Mouse (Mus musculus) embryonic fibroblast, embryonic 13.5 days (primary cell): ENCODE measurements around the gene Nupr1. TPM values are rescaled to one million over a fixed set of nuclear protein-coding genes. Genes with fewer than 3 reads are reported as not detected.
"Not testable (repeated sequence)": the region's sequence is repeated elsewhere in the genome, so short reads cannot be mapped to it uniquely, and the experiment has no call there.

Experiments
- H3K27ac ChIP-seq: 2 replicates; pipeline ENCODE4 v1.5.1; 2012; ENCODE audit warnings: low read length, control low read depth, inconsistent platforms; ENCODE audit not compliant: insufficient read depth
- H3K4me1 ChIP-seq: 2 replicates; pipeline ENCODE4 v1.6.1; 2011; ENCODE audit warnings: low read length; ENCODE audit not compliant: control insufficient read depth, insufficient read depth
- H3K4me3 ChIP-seq: 2 replicates; pipeline ENCODE4 v1.5.1; 2011; ENCODE audit warnings: mild to moderate bottlenecking, control low read depth, low read length; ENCODE audit not compliant: insufficient read depth
- CTCF ChIP-seq: IDR thresholded peaks from 2 replicates; pipeline ENCODE4 v1.5.1; 2011; ENCODE audit warnings: mild to moderate bottlenecking, control low read depth, low read length, moderate library complexity, borderline replicate concordance; ENCODE audit not compliant: insufficient read depth
- POLR2A ChIP-seq: IDR thresholded peaks from 2 replicates; pipeline ENCODE4 v1.6.1; 2011; ENCODE audit warnings: low read depth, mild to moderate bottlenecking, control low read depth, low read length, moderate library complexity
- polyA plus RNA-seq: library from polyadenylated mRNA; stranded (reverse); fragments of >200 nt; gene quantifications from 2 replicates; pipeline ENCODE4 v1.2.4, GENCODE M21; 2011; ENCODE audit warnings: low read depth; ENCODE audit not compliant: missing spikeins, insufficient read length

Gene Nupr1
- polyA plus RNA-seq, 1 experiment, result 179 TPM

DNA sequence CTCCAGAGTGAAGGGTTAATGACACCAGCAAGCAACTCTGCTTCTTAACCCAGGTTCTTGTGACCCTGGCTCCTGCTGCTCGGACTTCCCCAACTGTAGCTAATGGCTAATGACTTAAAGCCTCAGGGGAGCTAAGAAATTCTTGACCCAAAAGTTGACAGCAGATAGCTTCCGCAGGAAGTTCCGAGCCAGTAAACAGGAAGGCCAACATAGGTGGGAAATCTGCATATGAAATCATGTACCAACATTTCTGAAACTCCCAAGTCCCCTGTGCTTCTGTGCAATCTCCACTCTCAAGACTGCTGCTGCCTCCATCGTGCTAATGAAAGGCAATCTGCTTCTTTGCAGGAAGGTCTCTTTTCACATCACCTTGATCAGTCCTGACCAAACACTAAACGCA lies 15.0 kb upstream of the Nupr1 start:
- TF ChIP-seq POLR2A (no peak), CTCF (no peak)
- Histone ChIP-seq H3K4me1 (peaks cover 2% of the 10 kb centered on the region; the same call in 1 of the 2 replicates), H3K4me3 (no peak overlapping the region), H3K27ac (no peak overlapping the region)

DNA sequence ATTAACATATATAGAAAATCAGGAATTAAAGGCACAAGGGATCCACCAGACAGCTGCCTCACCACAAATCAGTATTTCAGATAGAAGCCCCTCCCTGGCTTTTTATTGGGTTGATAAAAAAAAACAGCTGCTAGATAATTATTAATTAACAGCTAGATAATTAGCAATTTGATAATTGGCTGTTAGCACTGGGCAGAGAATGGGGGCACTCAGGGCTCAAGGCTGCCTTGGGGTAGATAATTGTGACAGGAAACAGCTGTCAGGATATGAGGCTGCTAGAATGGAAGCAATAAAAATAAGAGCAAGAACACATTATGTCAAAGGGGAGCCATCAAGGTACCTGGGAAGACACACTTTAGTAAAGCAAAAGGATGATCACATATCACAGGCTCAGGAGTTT lies 14.3 kb upstream of the Nupr1 start:
- Histone ChIP-seq H3K4me1 (no peaks in the 10 kb centered on the region), H3K27ac (no peak overlapping the region)
- TF ChIP-seq CTCF (no peak), POLR2A (no peak)

DNA sequence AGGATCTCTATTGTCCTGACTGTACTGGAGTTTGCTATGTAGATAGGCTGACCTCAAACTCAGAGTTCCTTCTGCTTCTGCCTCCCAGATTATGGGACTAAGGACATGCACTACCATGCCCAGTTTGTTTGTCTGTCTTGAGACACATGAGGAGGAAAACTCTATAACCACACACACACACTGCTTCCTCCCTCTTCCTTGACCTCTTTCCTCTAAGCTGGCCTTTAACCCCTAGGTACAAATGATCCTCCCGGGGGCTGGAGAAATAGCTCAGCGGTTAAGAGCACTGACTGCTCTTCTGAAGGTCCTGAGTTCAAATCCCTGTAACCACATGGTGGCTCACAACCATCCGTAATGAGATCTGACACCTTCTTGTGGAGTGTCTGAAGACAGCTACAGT lies 13.7 kb upstream of the Nupr1 start:
- no peak for TF ChIP-seq POLR2A
- TF ChIP-seq CTCF, result no peak
- Histone ChIP-seq H3K27ac (no peak overlapping the region), H3K4me3 (no peak overlapping the region), H3K4me1 (no peaks in the 10 kb centered on the region)

More for the DNA sequence above, 14.3 kb upstream of the Nupr1 start:
- H3K4me3 ChIP-seq, result no peak overlapping the region

DNA sequence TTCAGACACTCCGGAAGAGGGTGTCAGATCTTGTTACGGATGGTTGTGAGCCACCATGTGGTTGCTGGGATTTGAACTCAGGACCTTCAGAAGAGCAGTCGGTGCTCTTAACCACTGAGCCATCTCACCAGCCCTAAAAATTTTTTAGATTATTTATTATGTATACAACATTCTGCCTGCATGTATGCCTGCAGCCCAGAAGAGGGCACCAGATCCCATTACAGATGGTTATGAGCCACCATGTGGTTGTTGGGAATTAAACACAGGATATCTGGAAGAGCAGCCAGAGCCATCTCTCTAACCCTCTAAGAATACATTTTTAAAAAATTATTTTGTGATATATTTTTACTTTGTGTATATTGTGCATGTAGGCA lies 12.6 kb upstream of the Nupr1 start:
- H3K4me3 ChIP-seq, H3K27ac ChIP-seq, H3K4me1 ChIP-seq: not testable (repeated sequence)

DNA sequence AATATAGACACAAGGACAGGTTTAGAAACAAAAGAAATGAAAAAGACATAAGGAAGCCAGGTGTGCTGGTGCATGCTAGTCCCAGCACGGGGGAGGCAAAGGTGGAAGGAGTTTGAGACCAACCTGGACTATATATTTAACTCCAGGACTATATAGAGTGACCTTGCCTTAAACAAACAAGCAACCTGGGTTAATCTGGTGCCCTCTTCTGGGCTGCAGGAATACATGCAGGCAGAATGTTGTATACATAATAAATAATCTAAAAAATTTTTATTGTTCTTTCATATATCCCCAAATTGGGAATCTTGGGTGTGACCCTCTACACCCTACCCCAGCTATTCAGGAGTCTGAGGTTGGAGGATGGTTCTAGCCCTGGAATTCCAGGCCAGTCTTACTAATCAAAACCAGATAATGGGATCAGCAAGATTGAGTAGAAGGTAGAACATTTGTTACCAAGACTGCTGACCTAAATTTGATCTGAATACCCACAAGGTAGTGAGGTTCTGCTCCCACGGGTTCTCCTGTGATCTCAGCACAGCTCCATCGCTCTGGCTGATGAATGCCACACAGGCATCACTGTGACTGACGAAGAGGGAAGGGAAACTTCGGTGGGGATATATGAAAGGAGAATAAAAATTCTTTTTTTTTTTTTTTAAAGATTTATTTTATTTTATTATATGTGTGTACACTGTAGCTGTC lies 12.0 kb upstream of the Nupr1 start:
- Histone ChIP-seq H3K4me1 (no peaks in the 10 kb centered on the region), H3K27ac (no peak overlapping the region), H3K4me3 (no peak overlapping the region)
- no peak for TF ChIP-seq CTCF
- TF ChIP-seq POLR2A, result no peak

GRCm38 (mm10) chr7:126636733-126637520 lies 6.3 kb upstream of the Nupr1 start:
- Histone ChIP-seq H3K4me1 (no peaks in the 10 kb centered on the region; the same call in 1 of the 2 replicates), H3K27ac (no peak overlapping the region), H3K4me3 (no peak overlapping the region)
- TF ChIP-seq CTCF (no peak; the same call in 1 of the 2 replicates), POLR2A (no peak)

DNA sequence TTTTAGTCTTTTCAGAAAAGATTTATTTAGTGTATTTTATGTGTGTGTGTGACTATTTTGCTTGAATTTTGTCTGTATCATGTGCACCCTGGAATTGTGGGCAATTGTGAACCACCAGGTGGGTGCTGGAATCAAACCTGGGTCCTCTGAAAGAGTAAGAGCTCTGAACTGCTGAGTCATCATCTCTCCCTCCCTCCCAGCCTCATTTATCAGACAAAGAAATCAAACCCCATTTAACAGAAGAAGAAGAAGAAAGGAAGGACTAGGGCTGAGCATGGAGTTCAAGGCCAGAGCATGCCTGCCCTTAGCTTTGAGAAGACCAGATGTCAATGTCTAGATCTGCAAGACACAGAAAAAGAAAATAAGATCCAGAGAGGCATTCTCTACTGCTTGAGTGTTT lies 4.7 kb upstream of the Nupr1 start:
- Histone ChIP-seq H3K4me3 (no peak overlapping the region), H3K4me1 (peaks cover 7% of the 10 kb centered on the region; the same call in 1 of the 2 replicates), H3K27ac (no peak overlapping the region)
- TF ChIP-seq CTCF (no peak), POLR2A (no peak)

GRCm38 (mm10) chr7:126632478-126632877 lies 1.8 kb upstream of the Nupr1 start:
- peaks cover 22% of the 10 kb centered on the region for H3K4me1 ChIP-seq
- no peak overlapping the region for H3K27ac ChIP-seq
- no peak overlapping the region for H3K4me3 ChIP-seq
- TF ChIP-seq POLR2A, result no peak
- no peak for TF ChIP-seq CTCF

DNA sequence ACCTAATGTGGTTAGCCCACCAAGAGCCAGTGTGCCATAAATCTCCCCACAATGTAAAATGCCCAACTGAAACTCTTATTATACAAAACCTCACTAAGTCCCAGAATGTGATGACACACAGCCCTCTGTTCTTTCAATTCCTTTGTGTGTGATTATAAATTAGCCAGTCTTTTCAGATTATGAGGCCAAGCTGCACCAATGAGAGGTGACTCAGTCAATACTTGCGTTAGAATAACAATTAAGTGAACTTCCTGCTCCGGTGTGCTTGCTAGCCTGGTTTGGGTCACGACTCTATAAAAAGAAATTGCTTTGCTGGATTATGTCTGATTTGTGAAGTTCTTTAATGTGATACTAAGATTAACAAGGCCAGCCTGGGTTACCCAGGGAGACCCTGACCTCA lies 746 bp downstream of the Nupr1 start:
- Histone ChIP-seq H3K27ac (peak overlapping the region; percentile 55; the same call in 1 of the 2 replicates), H3K4me3 (no peak overlapping the region), H3K4me1 (peaks cover 27% of the 10 kb centered on the region)
- no peak for TF ChIP-seq CTCF
- no peak for TF ChIP-seq POLR2A

DNA sequence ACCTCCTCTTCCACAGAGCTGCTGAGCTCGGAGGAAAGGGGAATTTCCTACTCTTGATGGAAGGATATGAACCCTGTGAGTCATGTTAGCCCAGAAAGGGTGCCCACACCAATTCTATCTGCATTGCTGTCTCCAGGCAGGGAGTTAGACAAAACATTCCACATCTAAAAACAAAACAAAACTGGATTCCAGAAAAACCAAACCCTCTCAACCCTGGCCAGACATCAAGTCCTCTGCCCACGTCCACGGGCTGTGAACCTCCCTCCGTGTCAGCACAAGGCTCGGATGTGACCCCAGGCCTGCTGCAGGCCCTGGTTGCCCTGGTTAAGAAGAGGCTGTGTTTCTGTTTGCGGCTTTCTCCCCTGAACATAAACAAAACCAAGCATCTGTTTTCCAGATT lies 2.5 kb downstream of the Nupr1 start:
- peaks cover 27% of the 10 kb centered on the region for H3K4me1 ChIP-seq
- no peak overlapping the region for H3K4me3 ChIP-seq
- H3K27ac ChIP-seq, result peak overlapping the region; percentile 75
- TF ChIP-seq POLR2A (no peak), CTCF (no peak)
